Mouse (Mus musculus) kidney, embryonic 16.5 days (tissue): ENCODE measurements around the gene Map2k2. TPM values are rescaled to one million over a fixed set of nuclear protein-coding genes. Genes with fewer than 3 reads are reported as not detected.

ENCODE experiments used
- ATAC-seq: fragments of 200-750 bp; cut with Nextera tagmentation; 2 replicates; pipeline ENCODE4 v1.8.0; 2017; ENCODE audit warnings: moderate TSS enrichment; ENCODE audit not compliant: low FRiP score, low TSS enrichment
- H3K27ac ChIP-seq: fragments of 300-500 bp; sonication (generic); 2 replicates; pipeline ENCODE4 v1.5.1; 2014; ENCODE audit warnings: low read length
- H3K27me3 ChIP-seq: fragments of 300-500 bp; sonication (generic); 2 replicates; pipeline ENCODE4 v1.6.1; 2014; ENCODE audit warnings: low read length, control low read depth, mixed read lengths; ENCODE audit not compliant: insufficient read depth
- H3K36me3 ChIP-seq: fragments of 300-500 bp; sonication (generic); 2 replicates; pipeline ENCODE4 v1.6.1; 2014; ENCODE audit warnings: low read length, control low read depth, mixed read lengths; ENCODE audit not compliant: insufficient read depth
- H3K4me1 ChIP-seq: fragments of 300-500 bp; sonication (generic); 2 replicates; pipeline ENCODE4 v1.6.1; 2014; ENCODE audit warnings: low read length, control low read depth, mixed read lengths; ENCODE audit not compliant: insufficient read depth
- H3K4me2 ChIP-seq: fragments of 300-500 bp; sonication (generic); replicated peaks from 2 replicates; pipeline ENCODE4 v1.6.1; 2014; ENCODE audit warnings: low read depth, low read length
- H3K4me3 ChIP-seq: fragments of 300-500 bp; sonication (generic); 2 replicates; pipeline ENCODE4 v1.5.1; 2014; ENCODE audit warnings: mild to moderate bottlenecking, low read length
- H3K9ac ChIP-seq: fragments of 300-500 bp; sonication (generic); replicated peaks from 2 replicates; pipeline ENCODE4 v1.6.1; 2014; ENCODE audit warnings: low read length
- H3K9me3 ChIP-seq: fragments of 300-500 bp; sonication (generic); 2 replicates; pipeline ENCODE4 v1.6.1; 2016; ENCODE audit warnings: low read length, control low read depth
- WGBS: fragments of 180-500 bp; shearing (Covaris S2); extraction: QIAGEN DNeasy Blood & Tissue Kit; methylation state at CpG from one replicate; pipeline ENCODE4 v1.1.7; 2014; 5-methylcytosine and 5-hydroxymethylcytosine counted together
- polyA plus RNA-seq: library from polyadenylated mRNA; unstranded; fragments of >200 nt; fragmentation: Nextera tagmentation; extraction: Ambion mirVana; gene quantifications from 2 replicates; pipeline ENCODE4 v1.2.1, GENCODE M21; 2015

The Map2k2 gene
- polyA plus RNA-seq, 1 experiment from 2014 or later: 195 TPM

GRCm38 (mm10) chr10:81134966-81135681 is 29.4 kb downstream of the Map2k2 start, which contains the start of gene Zbtb7a:
Gene Zbtb7a, plus strand, starts transcription at chr10:81135220.
- peak within 1 kb of the TSS; percentile 86 for H3K4me2 ChIP-seq
- no peak for ATAC-seq
- no peaks in the 10 kb centered on the region for H3K36me3 ChIP-seq
- peak within 1 kb of the TSS; percentile 97 for H3K9ac ChIP-seq
- 2% methylated on average over 35 of the region's 41 CpGs for WGBS
- H3K27me3 ChIP-seq: no peaks in the 10 kb centered on the region; the same call in 1 of the 2 replicates
- peaks cover 38% of the 10 kb centered on the region for H3K4me1 ChIP-seq
- H3K4me3 ChIP-seq: peak within 1 kb of the TSS; percentile 77
- peak within 1 kb of the TSS; percentile 96 for H3K27ac ChIP-seq
- no peaks in the 10 kb centered on the region for H3K9me3 ChIP-seq

- Histone ChIP-seq H3K9me3 (no peaks in the 10 kb centered on the region), H3K27ac (peak overlapping the region; percentile 96), H3K9ac (peak overlapping the region; percentile 97), H3K4me2 (peak overlapping the region; percentile 86), H3K4me1 (peaks cover 47% of the 10 kb centered on the region), H3K36me3 (no peaks in the 10 kb centered on the region), H3K4me3 (peak overlapping the region; percentile 77), H3K27me3 (no peaks in the 10 kb centered on the region; the same call in 1 of the 2 replicates)
- WGBS: under 1% methylated on average over 84 of the region's 86 CpGs
- ATAC-seq: peak; percentile 52
These were observed 30.4 kb downstream of the Map2k2 start for GRCm38 (mm10) chr10:81135831-81136705.

- Histone ChIP-seq H3K4me2 (peak overlapping the region; percentile 86), H3K9me3 (no peaks in the 10 kb centered on the region), H3K4me3 (peak overlapping the region; percentile 77), H3K4me1 (peaks cover 54% of the 10 kb centered on the region), H3K27ac (peak overlapping the region; percentile 96), H3K9ac (peak overlapping the region; percentile 97), H3K27me3 (no peaks in the 10 kb centered on the region; the same call in 1 of the 2 replicates), H3K36me3 (no peaks in the 10 kb centered on the region)
- ATAC-seq: peak; percentile 22
- WGBS: under 1% methylated on average over 37 of the region's 50 CpGs
These were observed 31.1 kb downstream of the Map2k2 start for GRCm38 (mm10) chr10:81136706-81137231.

- Histone ChIP-seq H3K9me3 (no peaks in the 10 kb centered on the region), H3K27me3 (no peaks in the 10 kb centered on the region; the same call in 1 of the 2 replicates), H3K27ac (peak overlapping the region; percentile 96), H3K36me3 (no peaks in the 10 kb centered on the region), H3K4me3 (peak overlapping the region; percentile 77), H3K4me1 (peaks cover 57% of the 10 kb centered on the region), H3K4me2 (peak overlapping the region; percentile 89), H3K9ac (peak overlapping the region; percentile 91)
- WGBS: under 1% methylated on average over 68 of the region's 89 CpGs
- peak; percentile 92 for ATAC-seq
These were observed 31.8 kb downstream of the Map2k2 start for GRCm38 (mm10) chr10:81137252-81138130.

GRCm38 (mm10) chr10:81138131-81138782 is 32.5 kb downstream of the Map2k2 start:
- peak overlapping the region; percentile 93 for H3K27ac ChIP-seq
- WGBS: under 1% methylated on average over 18 of the region's 24 CpGs
- no peaks in the 10 kb centered on the region; the same call in 1 of the 2 replicates for H3K27me3 ChIP-seq
- no peaks in the 10 kb centered on the region for H3K9me3 ChIP-seq
- peak overlapping the region; percentile 77 for H3K4me3 ChIP-seq
- H3K36me3 ChIP-seq: 0 out of 2 replicates have a peak, but pooled peaks cover 4% of the 10 kb centered on the region
- H3K9ac ChIP-seq: peak overlapping the region; percentile 91
- peak overlapping the region; percentile 89 for H3K4me2 ChIP-seq
- ATAC-seq: no peak
- peaks cover 57% of the 10 kb centered on the region for H3K4me1 ChIP-seq

GRCm38 (mm10) chr10:81138821-81139528 is 33.3 kb downstream of the Map2k2 start:
- Histone ChIP-seq H3K4me2 (peak overlapping the region; percentile 89), H3K36me3 (peaks cover 11% of the 10 kb centered on the region), H3K27me3 (no peaks in the 10 kb centered on the region), H3K4me3 (peak overlapping the region; percentile 77), H3K4me1 (peaks cover 52% of the 10 kb centered on the region), H3K9ac (peak overlapping the region; percentile 91), H3K27ac (peak overlapping the region; percentile 93), H3K9me3 (no peaks in the 10 kb centered on the region)
- WGBS: 55% methylated on average over 11 of the region's 11 CpGs
- ATAC-seq: no peak

GRCm38 (mm10) chr10:81139529-81139846 is 33.8 kb downstream of the Map2k2 start:
- no peak for ATAC-seq
- no peaks in the 10 kb centered on the region for H3K27me3 ChIP-seq
- peak overlapping the region; percentile 77 for H3K4me3 ChIP-seq
- 58% methylated on average over 4 of the region's 4 CpGs for WGBS
- peak overlapping the region; percentile 89 for H3K4me2 ChIP-seq
- H3K9ac ChIP-seq: peak overlapping the region; percentile 91; the same call in 1 of the 2 replicates
- H3K4me1 ChIP-seq: peaks cover 47% of the 10 kb centered on the region
- peaks cover 16% of the 10 kb centered on the region for H3K36me3 ChIP-seq
- H3K9me3 ChIP-seq: no peaks in the 10 kb centered on the region
- H3K27ac ChIP-seq: peak overlapping the region; percentile 52; the same call in 1 of the 2 replicates

- WGBS: 49% methylated on average over 8 of the region's 8 CpGs
- Histone ChIP-seq H3K4me2 (peak overlapping the region; percentile 89), H3K9me3 (no peaks in the 10 kb centered on the region), H3K4me3 (peak overlapping the region; percentile 77), H3K4me1 (peaks cover 45% of the 10 kb centered on the region), H3K9ac (peak overlapping the region; percentile 12), H3K36me3 (peaks cover 21% of the 10 kb centered on the region), H3K27me3 (no peaks in the 10 kb centered on the region), H3K27ac (peak overlapping the region; percentile 52; the same call in 1 of the 2 replicates)
- ATAC-seq: no peak
These were observed 34.3 kb downstream of the Map2k2 start for GRCm38 (mm10) chr10:81140005-81140404.
